Mouse (Mus musculus): ENCODE measurements around the gene Npsr1. TPM values are rescaled to one million over a fixed set of nuclear protein-coding genes. Genes with fewer than 3 reads are reported as not detected.

The Npsr1 gene
- total and polyA plus RNA-seq, 2 experiments from 2014 or later = 0.19 to 0.62 TPM

- TF ChIP-seq CTCF (IDR thresholded peaks at IDR 0.05; ENCODE audit: low read depth) = no peak
- no peak for DNase-seq
- Histone ChIP-seq H3K9me3 (ENCODE audit: low read length) (no peaks in the 10 kb centered on the region), H3K4me1 (ENCODE audit: insufficient read depth) (0 out of 2 replicates have a peak, but pooled peaks cover 5% of the 10 kb centered on the region), H3K9ac (no peak overlapping the region), H3K36me3 (ENCODE audit: insufficient read depth) (no peaks in the 10 kb centered on the region), H3K4me2 (ENCODE audit: low read depth) (no peak overlapping the region), H3K27ac (ENCODE audit: low read depth, low read length) (no peak overlapping the region), H3K4me3 (ENCODE audit: low read depth, low read length) (no peak overlapping the region), H3K27me3 (ENCODE audit: insufficient read depth, low read length) (no peaks in the 10 kb centered on the region)
- ATAC-seq = no peak
Observed at GRCm38 (mm10) chr9:24283536-24283935, 185.7 kb downstream of the Npsr1 start.

GRCm38 (mm10) chr9:24284239-24285084 lies 186.7 kb downstream of the Npsr1 start:
- Histone ChIP-seq H3K4me2 (ENCODE audit: low read depth) (no peak overlapping the region), H3K9ac (no peak overlapping the region), H3K27me3 (ENCODE audit: insufficient read depth, low read length) (no peaks in the 10 kb centered on the region), H3K4me1 (ENCODE audit: insufficient read depth) (0 out of 2 replicates have a peak, but pooled peaks cover 5% of the 10 kb centered on the region), H3K9me3 (ENCODE audit: low read length) (no peaks in the 10 kb centered on the region), H3K27ac (ENCODE audit: low read depth, low read length) (no peak overlapping the region), H3K36me3 (ENCODE audit: insufficient read depth) (no peaks in the 10 kb centered on the region), H3K4me3 (ENCODE audit: low read depth, low read length) (no peak overlapping the region)
- no peak for ATAC-seq
- no peak for TF ChIP-seq CTCF (IDR thresholded peaks at IDR 0.05; ENCODE audit: low read depth)
- DNase-seq = peak; percentile 39
- WGBS = 67% methylated on average over 5 of the region's 5 CpGs

- no peaks in the 10 kb centered on the region for H3K36me3 ChIP-seq (ENCODE audit: insufficient read depth)
- TF ChIP-seq CTCF (IDR thresholded peaks at IDR 0.05; ENCODE audit: low read depth) = no peak
- H3K4me3 ChIP-seq (ENCODE audit: low read depth, low read length) = no peak overlapping the region
- H3K9me3 ChIP-seq (ENCODE audit: low read length) = no peaks in the 10 kb centered on the region
- 90% methylated on average over 5 of the region's 5 CpGs for WGBS
- H3K4me1 ChIP-seq (ENCODE audit: insufficient read depth) = 0 out of 2 replicates have a peak, but pooled peaks cover 5% of the 10 kb centered on the region
- H3K4me2 ChIP-seq (ENCODE audit: low read depth) = no peak overlapping the region
- no peak overlapping the region for H3K9ac ChIP-seq
- no peak for ATAC-seq
- DNase-seq = no peak
- H3K27me3 ChIP-seq (ENCODE audit: insufficient read depth, low read length) = no peaks in the 10 kb centered on the region
- no peak overlapping the region for H3K27ac ChIP-seq (ENCODE audit: low read depth, low read length)
Observed at GRCm38 (mm10) chr9:24285419-24285818, 187.6 kb downstream of the Npsr1 start.

- Histone ChIP-seq H3K27me3 (ENCODE audit: insufficient read depth, low read length) (no peaks in the 10 kb centered on the region), H3K9me3 (ENCODE audit: low read length) (no peaks in the 10 kb centered on the region), H3K4me1 (ENCODE audit: insufficient read depth) (no peaks in the 10 kb centered on the region), H3K27ac (ENCODE audit: low read depth, low read length) (no peak overlapping the region), H3K36me3 (ENCODE audit: insufficient read depth) (no peaks in the 10 kb centered on the region), H3K4me3 (ENCODE audit: low read depth, low read length) (no peak overlapping the region), H3K9ac (no peak overlapping the region), H3K4me2 (ENCODE audit: low read depth) (no peak overlapping the region)
- WGBS = 49% methylated on average over 6 of the region's 6 CpGs
- TF ChIP-seq CTCF (IDR thresholded peaks at IDR 0.05; ENCODE audit: low read depth) = no peak
- no peak for ATAC-seq
- DNase-seq = no peak
Observed at GRCm38 (mm10) chr9:24291385-24291784, 193.6 kb downstream of the Npsr1 start.

GRCm38 (mm10) chr9:24293252-24293959 lies 195.6 kb downstream of the Npsr1 start:
- H3K4me2 ChIP-seq (ENCODE audit: low read depth) = no peak overlapping the region
- no peak for TF ChIP-seq CTCF (IDR thresholded peaks at IDR 0.05; ENCODE audit: low read depth)
- H3K27ac ChIP-seq (ENCODE audit: low read depth, low read length) = no peak overlapping the region
- H3K4me3 ChIP-seq (ENCODE audit: low read depth, low read length) = no peak overlapping the region
- no peak overlapping the region for H3K9ac ChIP-seq
- DNase-seq (no peak), ATAC-seq (peak; percentile 34; the same call in 1 of the 2 replicates)
- H3K27me3 ChIP-seq (ENCODE audit: insufficient read depth, low read length) = no peaks in the 10 kb centered on the region
- no peaks in the 10 kb centered on the region for H3K9me3 ChIP-seq (ENCODE audit: low read length)
- no peaks in the 10 kb centered on the region for H3K4me1 ChIP-seq (ENCODE audit: insufficient read depth)
- H3K36me3 ChIP-seq (ENCODE audit: insufficient read depth) = no peaks in the 10 kb centered on the region
- 37% methylated on average over 12 of the region's 12 CpGs for WGBS

- no peak for TF ChIP-seq CTCF (IDR thresholded peaks at IDR 0.05; ENCODE audit: low read depth)
- Histone ChIP-seq H3K4me3 (ENCODE audit: low read depth, low read length) (no peak overlapping the region), H3K4me2 (ENCODE audit: low read depth) (no peak overlapping the region), H3K36me3 (ENCODE audit: insufficient read depth) (no peaks in the 10 kb centered on the region), H3K9me3 (ENCODE audit: low read length) (no peaks in the 10 kb centered on the region), H3K27me3 (ENCODE audit: insufficient read depth, low read length) (no peaks in the 10 kb centered on the region), H3K9ac (no peak overlapping the region), H3K27ac (ENCODE audit: low read depth, low read length) (no peak overlapping the region), H3K4me1 (ENCODE audit: insufficient read depth) (no peaks in the 10 kb centered on the region)
- no peak for ATAC-seq
- WGBS = 64% methylated on average over 6 of the region's 6 CpGs
- DNase-seq = no peak
Observed at GRCm38 (mm10) chr9:24302906-24303305, 205.1 kb downstream of the Npsr1 start.

- no peaks in the 10 kb centered on the region for H3K4me1 ChIP-seq (ENCODE audit: insufficient read depth)
- DNase-seq (no peak), ATAC-seq (no peak; the same call in 1 of the 2 replicates)
- no peak for TF ChIP-seq CTCF (IDR thresholded peaks at IDR 0.05; ENCODE audit: low read depth)
- H3K9ac ChIP-seq = no peak overlapping the region
- no peaks in the 10 kb centered on the region for H3K36me3 ChIP-seq (ENCODE audit: insufficient read depth)
- H3K9me3 ChIP-seq (ENCODE audit: low read length) = no peaks in the 10 kb centered on the region
- no peak overlapping the region for H3K27ac ChIP-seq (ENCODE audit: low read depth, low read length)
- H3K4me3 ChIP-seq (ENCODE audit: low read depth, low read length) = no peak overlapping the region
- H3K27me3 ChIP-seq (ENCODE audit: insufficient read depth, low read length) = no peaks in the 10 kb centered on the region
- H3K4me2 ChIP-seq (ENCODE audit: low read depth) = no peak overlapping the region
- WGBS = 7% methylated on average over 5 of the region's 5 CpGs
Observed at GRCm38 (mm10) chr9:24306990-24307389, 209.2 kb downstream of the Npsr1 start.

All from forebrain, postnatal 0 days (tissue).